Mouse (Mus musculus): ENCODE measurements at regions not wholly inside any gene's neighbourhood (a gene's known extent, or its start where the extent isn't known, plus 50 kb on each side); places are given as distances from the start of the nearest gene placed in this dataset.

DNA sequence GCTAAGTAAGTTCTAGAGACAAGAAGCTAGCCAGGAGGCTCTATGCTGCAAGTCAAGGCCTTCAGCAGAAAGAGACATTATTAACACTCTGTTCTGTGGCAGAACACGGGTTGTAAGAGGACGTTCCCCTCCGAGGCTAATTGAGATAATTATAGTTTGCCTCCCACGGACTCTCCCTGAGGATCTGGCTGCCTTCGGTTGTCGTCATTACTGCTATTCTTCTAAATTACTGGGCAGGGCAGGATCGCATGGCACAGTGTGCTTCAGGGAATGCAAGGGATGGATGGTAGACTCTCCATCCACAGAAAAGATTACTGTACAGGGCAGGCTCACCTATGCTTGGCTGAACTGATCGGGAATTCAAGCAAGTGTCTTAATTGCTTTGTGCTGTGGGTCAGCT is 124.7 kb upstream of the Rgma start:
- TF ChIP-seq POLR2A (IDR thresholded peaks at IDR 0.05; ENCODE audit: extremely low read depth, insufficient read depth, low read length): no peak
- no peak for TF ChIP-seq CTCF (IDR thresholded peaks at IDR 0.05; ENCODE audit: low read depth, low read length)
